19 mouse cellular contexts compared by ENCODE assay signal in genomic region chr6:48674291-48675058, GRCm38 (mm10). TPM values are rescaled to one million over a fixed set of nuclear protein-coding genes. Genes with fewer than 3 reads are reported as not detected.
DNase-seq lines count a peak whose midpoint lies in the region; ATAC-seq and TF ChIP-seq lines count a peak whose summit lies in the region.
"Had no signal": no experiment of that assay in that cellular context is flagged by ENCODE, and none has a peak within 500 bp of the region (broad histone marks: within the 10 kb centered on the region; RNA-seq: fewer than 3 reads in every experiment).

No protein-coding gene starts in this region.

- 96% methylated on average over 9 of the region's 9 CpGs for WGBS in liver, adult 2 months
- 88% methylated on average over 9 of the region's 9 CpGs for WGBS in liver, embryonic 11.5 days

- H3K27ac ChIP-seq in liver, adult 2 months (replicated peaks; ENCODE audit: insufficient read depth, low read depth, low read length): peak overlapping the region; percentile 20
- H3K27ac ChIP-seq in liver, embryonic 11.5 days (ENCODE audit: low read depth, low read length): no peak overlapping the region
- H3K27ac ChIP-seq: forebrain, embryonic 13.5 days; kidney, postnatal 0 days; limb, embryonic 15.5 days; lung, embryonic 15.5 days had no signal

- no peak for ATAC-seq in liver, embryonic 11.5 days (replicated peaks; ENCODE audit: low FRiP score)
- ATAC-seq: forebrain, embryonic 13.5 days; hindbrain, embryonic 16.5 days; midbrain, embryonic 16.5 days had no signal

- H3K36me3 ChIP-seq in liver, adult 2 months (ENCODE audit: control insufficient read depth, insufficient read depth, low read length): peaks cover 6% of the 10 kb centered on the region
- H3K36me3 ChIP-seq in liver, embryonic 11.5 days (ENCODE audit: control insufficient read depth, insufficient read depth, low read length): 0 out of 2 replicates have a peak, but pooled peaks cover 2% of the 10 kb centered on the region
- peaks cover 6% of the 10 kb centered on the region for H3K36me3 ChIP-seq in splenic B cell, adult 2 months (ENCODE audit: control insufficient read depth, insufficient read depth, low read length, poor library complexity, severe bottlenecking)
- H3K36me3 ChIP-seq: limb, embryonic 15.5 days; lung, embryonic 15.5 days had no signal

- no peak overlapping the region for H3K9ac ChIP-seq in liver, adult 2 months (ENCODE audit: low read depth, low read length)
- no peak overlapping the region for H3K9ac ChIP-seq in liver, embryonic 11.5 days (ENCODE audit: low read depth, low read length)
- H3K9ac ChIP-seq: forebrain, embryonic 13.5 days; limb, embryonic 15.5 days; lung, embryonic 15.5 days had no signal

- TF ChIP-seq POLR2A in liver, adult 2 months (IDR thresholded peaks at IDR 0.05; ENCODE audit: extremely low read depth, insufficient read depth, low read length): no peak

- no peak for DNase-seq in liver, adult 2 months (ENCODE audit: extremely low read depth, low read depth, low spot score)
- no peak for DNase-seq in liver, embryonic 11.5 days (ENCODE audit: low spot score)
- DNase-seq in CD4-positive, CD25-positive, alpha-beta regulatory T cell, adult 2 months (ENCODE audit: low read depth, low spot score): peak; percentile 64
- peak; percentile 55 for DNase-seq in R1 (ENCODE audit: low read depth, low spot score)
- peak; percentile 69 for DNase-seq in splenic B cell, adult 2 months (ENCODE audit: low read depth, low spot score)
- DNase-seq in ovary, postnatal 14 days (ENCODE audit: low spot score): no peak
- no peak for DNase-seq in gastrocnemius, adult 8-10 months (ENCODE audit: low spot score in 2 of 2)
- no peak for DNase-seq in gastrocnemius, postnatal 25 days
- DNase-seq: adrenal gland, postnatal 10 days; cerebellum, adult 9-11 months; embryo, embryonic 11 days; right cerebral cortex, postnatal 25 days had no signal

- peaks cover 16% of the 10 kb centered on the region; the same call in 1 of the 2 replicates for H3K4me1 ChIP-seq in liver, adult 2 months (ENCODE audit: control insufficient read depth, insufficient read depth, low read length)
- 0 out of 2 replicates have a peak, but pooled peaks cover 8% of the 10 kb centered on the region for H3K4me1 ChIP-seq in liver, embryonic 11.5 days (replicated peaks; ENCODE audit: control insufficient read depth, insufficient read depth, low read length)
- H3K4me1 ChIP-seq: limb, embryonic 15.5 days; lung, embryonic 15.5 days had no signal

- H3K4me3 ChIP-seq in liver, adult 2 months (ENCODE audit: insufficient read depth, low read depth, low read length): no peak overlapping the region
- no peak overlapping the region for H3K4me3 ChIP-seq in liver, embryonic 11.5 days (ENCODE audit: low read depth, low read length)
- H3K4me3 ChIP-seq: forebrain, embryonic 13.5 days; limb, embryonic 15.5 days; lung, embryonic 15.5 days had no signal

- no peak overlapping the region for H3K4me2 ChIP-seq in liver, embryonic 11.5 days
- H3K4me2 ChIP-seq: forebrain, embryonic 13.5 days; limb, embryonic 15.5 days; lung, embryonic 15.5 days had no signal

- H3K9me3 ChIP-seq in liver, embryonic 11.5 days (ENCODE audit: control insufficient read depth, low read length): no peaks in the 10 kb centered on the region
- H3K9me3 ChIP-seq: forebrain, embryonic 13.5 days; limb, embryonic 15.5 days; lung, embryonic 15.5 days had no signal

- H3K79me2 ChIP-seq in liver, adult 2 months (ENCODE audit: control insufficient read depth, insufficient read depth, low read length): peaks cover 3% of the 10 kb centered on the region; the same call in 1 of the 2 replicates

- TF ChIP-seq CTCF in liver, adult 2 months (IDR thresholded peaks at IDR 0.05; ENCODE audit: low read depth, low read length): no peak

- no peaks in the 10 kb centered on the region for H3K27me3 ChIP-seq in liver, adult 2 months (ENCODE audit: control insufficient read depth, insufficient read depth, low read length)
- H3K27me3 ChIP-seq in liver, embryonic 11.5 days (replicated peaks; ENCODE audit: control insufficient read depth, insufficient read depth, low read length): no peaks in the 10 kb centered on the region
- no peaks in the 10 kb centered on the region for H3K27me3 ChIP-seq in splenic B cell, adult 2 months (ENCODE audit: control insufficient read depth, insufficient read depth, low read length, poor library complexity, severe bottlenecking)
- H3K27me3 ChIP-seq: forebrain, embryonic 13.5 days; limb, embryonic 15.5 days; lung, embryonic 15.5 days had no signal

RNA-seq across cellular contexts. Expression of gene Gimap9, which starts 1.5 kb away (rescaled TPM):
- total RNA-seq in liver, adult 2 months (2014; rRNA removed): 11.6 and 12.2 TPM in 2 replicates
- polyA plus RNA-seq in liver, adult 2 months (2012; rRNA removed): 4.2 and 6.3 TPM in 2 replicates
- polyA plus RNA-seq in liver, embryonic 11.5 days (2014; fragmentation: Nextera tagmentation; extraction: Ambion mirVana): 14.5 and 17.9 TPM in 2 replicates
- total RNA-seq in gastrocnemius, adult 8-10 months (2022): 1 to 10 TPM in 1 of 4 experiments, under 1 TPM in 3; 0.40 to 1.0 (median 0.62) TPM
- total RNA-seq in gastrocnemius, postnatal 25 days (2021): under 1 TPM; 0.51 to 0.67 TPM

RNA-seq across cellular contexts. Expression of gene Gimap4, which starts 9.9 kb away (rescaled TPM):
- 11.9 and 15.1 TPM in 2 replicates for total RNA-seq in liver, adult 2 months (2014; rRNA removed)
- polyA plus RNA-seq in liver, adult 2 months (2012; rRNA removed): 3.9 and 5.5 TPM in 2 replicates
- 21.8 and 23.5 TPM in 2 replicates for polyA plus RNA-seq in liver, embryonic 11.5 days (2014; fragmentation: Nextera tagmentation; extraction: Ambion mirVana)
- 1 to 10 TPM; 2.5 to 4.5 (median 3.9) TPM for total RNA-seq in gastrocnemius, adult 8-10 months (2022)
- total RNA-seq in gastrocnemius, postnatal 25 days (2021): 1 to 10 TPM; 5.1 to 7.7 TPM

RNA-seq across cellular contexts. Expression of gene Gimap8, which starts 27.4 kb away (rescaled TPM):
- 6.1 and 6.4 TPM in 2 replicates for total RNA-seq in liver, adult 2 months (2014; rRNA removed)
- polyA plus RNA-seq in liver, adult 2 months (2012; rRNA removed): 1.0 and 1.4 TPM in 2 replicates
- 0.32 and 1.1 TPM in 2 replicates for polyA plus RNA-seq in liver, embryonic 11.5 days (2014; fragmentation: Nextera tagmentation; extraction: Ambion mirVana)
- 1 to 10 TPM; 1.3 to 2.0 (median 1.5) TPM for total RNA-seq in gastrocnemius, adult 8-10 months (2022)
- 1 to 10 TPM; 2.1 to 3.0 TPM for total RNA-seq in gastrocnemius, postnatal 25 days (2021)

RNA-seq across cellular contexts. Expression of gene Gimap6, which starts 33.5 kb away (rescaled TPM):
- total RNA-seq in liver, adult 2 months (2014; rRNA removed): 13.9 and 19.1 TPM in 2 replicates
- polyA plus RNA-seq in liver, adult 2 months (2012; rRNA removed): 2.6 and 2.8 TPM in 2 replicates
- polyA plus RNA-seq in liver, embryonic 11.5 days (2014; fragmentation: Nextera tagmentation; extraction: Ambion mirVana): 18.0 and 18.6 TPM in 2 replicates
- 1 to 10 TPM; 8.4 to 9.9 (median 9.1) TPM for total RNA-seq in gastrocnemius, adult 8-10 months (2022)
- total RNA-seq in gastrocnemius, postnatal 25 days (2021): 10 to 100 TPM; 10.7 to 11.5 TPM

RNA-seq across cellular contexts. Expression of gene Gm28053, which starts 43.9 kb away (rescaled TPM):
- not detected in 2 replicates for total RNA-seq in liver, adult 2 months (2014; rRNA removed)
- not detected in 2 replicates for polyA plus RNA-seq in liver, adult 2 months (2012; rRNA removed)
- polyA plus RNA-seq in liver, embryonic 11.5 days (2014; fragmentation: Nextera tagmentation; extraction: Ambion mirVana): 0.77 and 2.2 TPM in 2 replicates
- total RNA-seq in gastrocnemius, adult 8-10 months (2022): 1 to 10 TPM in 3 of 4 experiments, not detected in 1; 1.2 to 2.4 (median 1.4) TPM
- not detected for total RNA-seq in gastrocnemius, postnatal 25 days (2021)
- polyA plus RNA-seq: neural tube, embryonic 11.5 days had no signal

Comparison
In these comparisons a context has a peak if more than half of its experiments do, and no peak if none do; other contexts are left out.
1. DNase-seq: peak in CD4-positive, CD25-positive, alpha-beta regulatory T cell, adult 2 months (single experiment), R1 (single experiment) and splenic B cell, adult 2 months (single experiment); none in liver, adult 2 months (single experiment), liver, embryonic 11.5 days (single experiment), ovary, postnatal 14 days (single experiment), gastrocnemius, adult 8-10 months (0 of 2) and gastrocnemius, postnatal 25 days (single experiment).